Mouse (Mus musculus): ENCODE data around the gene Aup1. TPM values are rescaled to one million over a fixed set of nuclear protein-coding genes. Genes with fewer than 3 reads are reported as not detected.

The Aup1 gene
- total and polyA plus RNA-seq, 3 experiments: 259 to 500 TPM; not detected in 1

GRCm38 (mm10) chr6:83054871-83055431 is 630 bp downstream of the Aup1 start, which contains the start of gene Htra2:
Gene Htra2 (minus strand): TSS chr6:83055273.
- H3K27me3 ChIP-seq (ENCODE audit: control insufficient read depth in 1 of 2, insufficient read depth in 2 of 2, low read length in 2 of 2): no peaks in the 10 kb centered on the region
- peaks cover 41% of the 10 kb centered on the region for H3K79me2 ChIP-seq (ENCODE audit: control insufficient read depth, insufficient read depth, low read length, poor library complexity)
- H3K27ac ChIP-seq (ENCODE audit: control insufficient read depth, low read depth, low read length): peak within 1 kb of the TSS; percentile 75
- TF ChIP-seq CTCF (IDR thresholded peaks at IDR 0.05 in 2 of 3, conservative IDR thresholded peaks at IDR 0.05 in 1 of 3; ENCODE audit: control insufficient read depth in 1 of 3, insufficient read depth in 1 of 3, low read depth in 2 of 3, low read length in 3 of 3, poor library complexity in 1 of 3, severe bottlenecking in 1 of 3) (peak in 2 of 3 experiments; percentile 50 to 72; a peak in 5 of 6 replicates), SMC3 (IDR thresholded peaks at IDR 0.05; ENCODE audit: low read depth, low read length) (peak; percentile 53), KAT2A (conservative IDR thresholded peaks at IDR 0.05; ENCODE audit: low read depth, low read length) (no peak)
- H3K9ac ChIP-seq (ENCODE audit: control insufficient read depth, low read depth, low read length, poor library complexity, severe bottlenecking): peak within 1 kb of the TSS; percentile 97
- DNase-seq (ENCODE audit: low read depth, low spot score): no peak
- peaks cover 0 to 14% of the 10 kb centered on the region in 2 experiments for H3K36me3 ChIP-seq (ENCODE audit: control insufficient read depth in 1 of 2, insufficient read depth in 2 of 2, low read length in 2 of 2)
- peak within 1 kb of the TSS; percentile 68 to 87 for H3K4me3 ChIP-seq (ENCODE audit: control insufficient read depth in 1 of 2, insufficient read depth in 1 of 2, low read depth in 2 of 2, low read length in 2 of 2)
- peaks cover 0 to 18% of the 10 kb centered on the region in 2 experiments; a peak in 3 of 4 replicates for H3K4me1 ChIP-seq (ENCODE audit: control insufficient read depth in 1 of 2, insufficient read depth in 2 of 2, low read length in 2 of 2)
- H3K9me3 ChIP-seq (replicated peaks; ENCODE audit: insufficient read depth, low read length): no peaks in the 10 kb centered on the region

DNA sequence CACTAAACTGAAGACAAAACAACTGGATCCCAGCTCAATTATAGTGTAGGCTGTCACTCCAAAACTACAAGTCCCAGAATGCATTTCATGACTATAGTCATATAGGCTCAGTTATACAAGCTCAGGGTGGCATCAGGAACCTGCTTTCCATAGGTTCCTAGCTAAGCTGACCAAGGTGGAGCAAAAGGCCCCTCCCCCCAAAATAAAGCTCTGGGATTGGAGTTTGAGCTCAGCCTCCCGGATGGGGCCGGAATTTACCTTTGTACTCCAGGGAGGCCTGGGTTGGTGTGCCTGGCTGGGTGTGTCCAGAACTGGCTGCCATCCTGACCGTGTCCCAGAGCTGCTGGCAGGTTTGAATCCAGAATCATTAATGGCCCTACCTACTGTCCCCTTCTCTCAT is 3.5 kb downstream of the Aup1 start, which contains the start of gene Dqx1:
Gene Dqx1 (plus strand): TSS at position 55 of the 400 bp plus-strand sequence.
- TF ChIP-seq ZMIZ1 (IDR thresholded peaks at IDR 0.05; ENCODE audit: low read depth, low read length) (0 out of 2 replicates have a peak, but pooled peaks have one; percentile 29), RCOR1 (IDR thresholded peaks at IDR 0.05; ENCODE audit: low read depth, low read length) (no peak), MAFK (IDR thresholded peaks at IDR 0.05; ENCODE audit: borderline replicate concordance, low read depth, low read length) (no peak), HCFC1 (IDR thresholded peaks at IDR 0.05; ENCODE audit: low read depth, low read length) (peak; percentile 88), POLR2A (IDR thresholded peaks at IDR 0.05; ENCODE audit: control insufficient read depth in 1 of 2, insufficient read depth in 1 of 2, low read depth in 1 of 2, low read length in 2 of 2, poor library complexity in 1 of 2) (peak in 1 of 2 experiments; percentile 25; a peak in 1 of 4 replicates)
- peaks cover 36% of the 10 kb centered on the region for H3K79me2 ChIP-seq (ENCODE audit: control insufficient read depth, insufficient read depth, low read length, poor library complexity)
- peak; percentile 46 for DNase-seq (ENCODE audit: low read depth, low spot score)
- peaks cover 0 to 7% of the 10 kb centered on the region in 2 experiments; a peak in 3 of 4 replicates for H3K36me3 ChIP-seq (ENCODE audit: control insufficient read depth in 1 of 2, insufficient read depth in 2 of 2, low read length in 2 of 2)
- H3K27ac ChIP-seq (ENCODE audit: control insufficient read depth, low read depth, low read length): no peak within 1 kb of the TSS
- H3K9me3 ChIP-seq (replicated peaks; ENCODE audit: insufficient read depth, low read length): no peaks in the 10 kb centered on the region
- no peaks in the 10 kb centered on the region for H3K27me3 ChIP-seq (ENCODE audit: control insufficient read depth in 1 of 2, insufficient read depth in 2 of 2, low read length in 2 of 2)
- H3K4me1 ChIP-seq (ENCODE audit: control insufficient read depth in 1 of 2, insufficient read depth in 2 of 2, low read length in 2 of 2): peaks cover 0 to 12% of the 10 kb centered on the region in 2 experiments; a peak in 3 of 4 replicates
- no peak within 1 kb of the TSS for H3K9ac ChIP-seq (ENCODE audit: control insufficient read depth, low read depth, low read length, poor library complexity, severe bottlenecking)
- H3K4me3 ChIP-seq (ENCODE audit: control insufficient read depth in 1 of 2, insufficient read depth in 1 of 2, low read depth in 2 of 2, low read length in 2 of 2): no peak within 1 kb of the TSS

DNA sequence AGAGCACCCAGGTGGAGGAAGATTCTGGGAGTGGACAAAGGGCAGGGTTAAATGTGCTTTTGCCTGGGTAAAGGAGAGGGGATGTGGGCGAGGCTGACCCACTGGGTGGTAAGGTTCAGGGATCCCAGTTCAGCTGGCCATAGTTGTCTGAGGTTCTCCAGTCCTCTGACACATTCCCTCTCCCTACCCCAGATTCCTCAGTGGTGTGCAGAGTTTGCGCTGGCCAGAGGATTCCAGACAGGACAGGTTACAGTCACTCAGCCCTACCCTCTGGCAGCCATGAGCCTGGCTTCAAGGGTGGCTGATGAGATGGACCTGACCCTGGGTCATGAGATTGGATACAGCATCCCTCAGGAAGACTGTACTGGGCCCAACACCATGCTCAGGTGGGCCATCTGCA is 4.4 kb downstream of the Aup1 start:
- Histone ChIP-seq H3K36me3 (ENCODE audit: control insufficient read depth in 1 of 2, insufficient read depth in 2 of 2, low read length in 2 of 2) (peaks cover 0 to 6% of the 10 kb centered on the region in 2 experiments; a peak in 3 of 4 replicates), H3K9me3 (replicated peaks; ENCODE audit: insufficient read depth, low read length) (no peaks in the 10 kb centered on the region), H3K27me3 (ENCODE audit: control insufficient read depth in 1 of 2, insufficient read depth in 2 of 2, low read length in 2 of 2) (no peaks in the 10 kb centered on the region), H3K27ac (ENCODE audit: control insufficient read depth, low read depth, low read length) (no peak overlapping the region), H3K79me2 (ENCODE audit: control insufficient read depth, insufficient read depth, low read length, poor library complexity) (peaks cover 27% of the 10 kb centered on the region), H3K9ac (ENCODE audit: control insufficient read depth, low read depth, low read length, poor library complexity, severe bottlenecking) (no peak overlapping the region), H3K4me3 (ENCODE audit: control insufficient read depth in 1 of 2, insufficient read depth in 1 of 2, low read depth in 2 of 2, low read length in 2 of 2) (no peak overlapping the region), H3K4me1 (ENCODE audit: control insufficient read depth in 1 of 2, insufficient read depth in 2 of 2, low read length in 2 of 2) (peaks cover 0 to 11% of the 10 kb centered on the region in 2 experiments; a peak in 3 of 4 replicates)
- DNase-seq (ENCODE audit: low read depth, low spot score): no peak
- 0 out of 2 replicates have a peak, but pooled peaks have one; percentile 8 for TF ChIP-seq POLR2AphosphoS2 (IDR thresholded peaks at IDR 0.05; ENCODE audit: low read length)
- TF ChIP-seq POLR2AphosphoS5 (IDR thresholded peaks at IDR 0.05; ENCODE audit: borderline replicate concordance, low read depth, low read length): no peak
